Mouse (Mus musculus): ENCODE data around the gene Tns1.
"Not testable (repeated sequence)": the region's sequence is repeated elsewhere in the genome, so short reads cannot be mapped to it uniquely, and the experiment has no call there.

Tns1 gene

GRCm38 (mm10) chr1:74124021-74124981 is at the start of gene Tns1:
Gene Tns1 (minus strand): TSS chr1:74124449.
- peak; percentile 23 to 50 for DNase-seq (ENCODE audit: low spot score in 2 of 2)

GRCm38 (mm10) chr1:74172722-74173121 is 48.5 kb upstream of the Tns1 start:
- no peak for DNase-seq (ENCODE audit: low spot score in 2 of 2)

GRCm38 (mm10) chr1:74169721-74170120 is 45.5 kb upstream of the Tns1 start:
- no peak for DNase-seq (ENCODE audit: low spot score in 2 of 2)

GRCm38 (mm10) chr1:74167136-74167535 is 42.9 kb upstream of the Tns1 start:
- DNase-seq (ENCODE audit: low spot score in 2 of 2), result no peak

GRCm38 (mm10) chr1:74160036-74160435 is 35.8 kb upstream of the Tns1 start:
- DNase-seq (ENCODE audit: low spot score in 2 of 2), result no peak

- not testable (repeated sequence) for DNase-seq (ENCODE audit: low spot score in 2 of 2)
Measured at GRCm38 (mm10) chr1:74159613-74160012, 35.4 kb upstream of the Tns1 start.

GRCm38 (mm10) chr1:74156381-74156910 is 32.2 kb upstream of the Tns1 start:
- no peak for DNase-seq (ENCODE audit: low spot score in 2 of 2)

- no peak for DNase-seq (ENCODE audit: low spot score in 2 of 2)
Measured at GRCm38 (mm10) chr1:74155435-74156012, 31.3 kb upstream of the Tns1 start.

- peak in 1 of 2 experiments; percentile 31 for DNase-seq (ENCODE audit: low spot score in 2 of 2)
Measured at GRCm38 (mm10) chr1:74153461-74154184, 29.4 kb upstream of the Tns1 start, which contains the start of gene Cxcr2. Gene Cxcr2 (plus strand): TSS chr1:74153989.

- DNase-seq (ENCODE audit: low spot score in 2 of 2), result no peak
Measured at GRCm38 (mm10) chr1:74151091-74151490, 26.8 kb upstream of the Tns1 start.

GRCm38 (mm10) chr1:74150101-74150500 is 25.9 kb upstream of the Tns1 start:
- DNase-seq (ENCODE audit: low spot score in 2 of 2), result no peak

- DNase-seq (ENCODE audit: low spot score in 2 of 2), result no peak
Measured at GRCm38 (mm10) chr1:74149106-74149885, 25.0 kb upstream of the Tns1 start.

- no peak for DNase-seq (ENCODE audit: low spot score in 2 of 2)
Measured at GRCm38 (mm10) chr1:74141781-74142180, 17.5 kb upstream of the Tns1 start.

- no peak for DNase-seq (ENCODE audit: low spot score in 2 of 2)
Measured at GRCm38 (mm10) chr1:74139415-74139814, 15.2 kb upstream of the Tns1 start.

- DNase-seq (ENCODE audit: low spot score in 2 of 2), result no peak
Measured at GRCm38 (mm10) chr1:74135326-74135950, 11.2 kb upstream of the Tns1 start.

GRCm38 (mm10) chr1:74133954-74134353 is 9.7 kb upstream of the Tns1 start:
- no peak for DNase-seq (ENCODE audit: low spot score in 2 of 2)

GRCm38 (mm10) chr1:74132011-74132410 is 7.8 kb upstream of the Tns1 start:
- DNase-seq (ENCODE audit: low spot score in 2 of 2), result no peak

GRCm38 (mm10) chr1:74130883-74131659 is 6.8 kb upstream of the Tns1 start:
- no peak for DNase-seq (ENCODE audit: low spot score in 2 of 2)

GRCm38 (mm10) chr1:74124991-74125552 is 823 bp upstream of the Tns1 start, which contains the start of gene Rufy4:
Gene Rufy4 (plus strand): TSS chr1:74125541.
- DNase-seq (ENCODE audit: low spot score in 2 of 2), result peak; percentile 74 to 83
